Mouse (Mus musculus) megakaryocyte, embryonic 14.5 days (primary cell): ENCODE measurements around the gene Frrs1.

Experiments
- FLI1 ChIP-seq: IDR thresholded peaks from 2 replicates; pipeline ENCODE4 v1.6.1; 2012; ENCODE audit warnings: low read length, inconsistent platforms, mixed read lengths
- GATA1 ChIP-seq: IDR thresholded peaks from 3 replicates; pipeline ENCODE4 v1.6.1; 2012; ENCODE audit warnings: mixed read lengths, low read length, inconsistent platforms, borderline replicate concordance

GRCm38 (mm10) chr3:116884941-116885340, 25.7 kb downstream of the Frrs1 start:
- TF ChIP-seq GATA1 = no peak
- TF ChIP-seq FLI1 = no peak
